Mouse (Mus musculus) ES-Bruce4 (cell line): ENCODE measurements around the gene Cd3d. TPM values are rescaled to one million over a fixed set of nuclear protein-coding genes. Genes with fewer than 3 reads are reported as not detected.

Experiments used
- H3K27ac ChIP-seq: 2 replicates; pipeline ENCODE4 v1.5.1; 2012; ENCODE audit warnings: low read length, inconsistent platforms; ENCODE audit not compliant: insufficient read depth
- H3K27me3 ChIP-seq: 2 replicates; pipeline ENCODE4 v1.6.1; 2012; ENCODE audit warnings: mild to moderate bottlenecking, low read length, inconsistent platforms; ENCODE audit not compliant: control insufficient read depth, poor library complexity, insufficient read depth, severe bottlenecking
- H3K36me3 ChIP-seq: 2 replicates; pipeline ENCODE4 v1.6.1; 2012; ENCODE audit warnings: inconsistent platforms, mild to moderate bottlenecking, low read length, moderate library complexity; ENCODE audit not compliant: control insufficient read depth, poor library complexity, insufficient read depth, severe bottlenecking
- H3K4me1 ChIP-seq: one replicate; pipeline ENCODE4 v1.8.1; 2011; ENCODE audit warnings: low read length; ENCODE audit not compliant: control insufficient read depth, insufficient read depth
- H3K4me3 ChIP-seq: 2 replicates; pipeline ENCODE4 v1.5.1; 2011; ENCODE audit warnings: low read depth, mild to moderate bottlenecking, low read length
- H3K9ac ChIP-seq: 2 replicates; pipeline ENCODE4 v1.6.1; 2012; ENCODE audit warnings: low read depth, mild to moderate bottlenecking, inconsistent platforms; ENCODE audit not compliant: poor library complexity, severe bottlenecking
- H3K9me3 ChIP-seq: replicated peaks from 2 replicates; pipeline ENCODE4 v1.6.1; 2012; ENCODE audit warnings: mild to moderate bottlenecking, low read length, inconsistent platforms; ENCODE audit not compliant: control insufficient read depth, poor library complexity, insufficient read depth, severe bottlenecking
- CTCF ChIP-seq: IDR thresholded peaks from one replicate; pipeline ENCODE4 v1.8.1; 2011; ENCODE audit warnings: low read depth, low read length
- EP300 ChIP-seq: IDR thresholded peaks from 2 replicates; pipeline ENCODE4 v1.6.1; 2011; ENCODE audit warnings: low read depth, low read length; ENCODE audit not compliant: insufficient read depth
- POLR2A ChIP-seq: IDR thresholded peaks from one replicate; pipeline ENCODE4 v1.8.1; 2011; ENCODE audit warnings: low read length; ENCODE audit not compliant: insufficient read depth
- polyA plus RNA-seq: library from polyadenylated mRNA; stranded (reverse); fragments of >200 nt; gene quantifications from 2 replicates; pipeline ENCODE4 v1.2.4, GENCODE M21; 2011; ENCODE audit warnings: low read depth; ENCODE audit not compliant: missing spikeins, insufficient read depth, insufficient read length

Cd3d gene
- polyA plus RNA-seq, 1 experiment: not detected

DNA sequence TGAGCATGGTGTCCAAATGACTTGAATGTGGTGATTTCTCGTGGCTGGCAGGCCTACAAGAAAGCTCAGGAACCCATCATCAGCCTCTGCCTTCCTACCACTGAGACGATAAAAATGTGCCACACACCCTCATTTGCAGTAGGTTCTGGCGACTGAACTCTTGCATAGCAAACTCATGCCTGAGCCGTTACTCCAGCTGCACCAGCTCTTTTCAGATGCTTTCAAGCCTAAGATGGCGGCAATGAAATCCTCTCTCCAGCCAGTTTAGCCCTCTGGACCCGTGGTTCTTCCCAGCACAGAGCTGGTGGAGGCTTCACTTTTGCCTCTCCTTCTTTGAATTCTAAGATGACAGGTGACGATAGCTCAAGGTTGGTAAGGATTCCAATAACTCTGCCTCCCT lies 1.8 kb upstream of the Cd3d start:
- Histone ChIP-seq H3K27ac (no peak overlapping the region), H3K4me1 (no peaks in the 10 kb centered on the region), H3K4me3 (no peak overlapping the region), H3K9ac (no peak overlapping the region), H3K36me3 (no peaks in the 10 kb centered on the region), H3K27me3 (no peaks in the 10 kb centered on the region), H3K9me3 (no peaks in the 10 kb centered on the region)
- TF ChIP-seq POLR2A: no peak
- no peak for TF ChIP-seq EP300
- no peak for TF ChIP-seq CTCF

DNA sequence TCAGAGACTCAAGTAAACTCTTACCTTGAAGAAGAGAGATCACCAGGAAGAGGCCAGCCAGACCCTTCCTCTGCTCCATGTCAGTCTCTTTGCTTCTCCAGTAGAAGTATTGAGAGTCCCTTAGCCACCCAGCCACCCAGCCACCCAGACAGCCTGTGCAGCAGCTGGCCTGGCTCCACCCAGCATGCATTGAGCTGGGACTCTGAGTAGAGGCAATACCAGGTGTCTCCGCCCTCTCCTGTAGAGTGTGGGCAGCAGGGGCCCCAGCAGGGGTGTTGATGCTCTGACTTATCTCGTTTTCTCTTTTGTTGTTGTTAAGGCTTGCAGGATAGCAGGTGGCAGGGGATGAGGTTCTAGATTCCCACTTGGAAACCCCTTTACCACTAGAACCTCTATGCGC lies 1.3 kb upstream of the Cd3d start, which contains the start of gene Cd3g:
Gene Cd3g, minus strand, starts transcription at position 190 of the 400 bp plus-strand sequence.
- no peak within 1 kb of the TSS for H3K27ac ChIP-seq
- no peaks in the 10 kb centered on the region for H3K36me3 ChIP-seq
- TF ChIP-seq CTCF (no peak), POLR2A (no peak), EP300 (no peak)
- H3K4me3 ChIP-seq: no peak within 1 kb of the TSS
- H3K27me3 ChIP-seq: no peaks in the 10 kb centered on the region
- H3K9me3 ChIP-seq: no peaks in the 10 kb centered on the region
- H3K9ac ChIP-seq: no peak within 1 kb of the TSS
- H3K4me1 ChIP-seq: no peaks in the 10 kb centered on the region

DNA sequence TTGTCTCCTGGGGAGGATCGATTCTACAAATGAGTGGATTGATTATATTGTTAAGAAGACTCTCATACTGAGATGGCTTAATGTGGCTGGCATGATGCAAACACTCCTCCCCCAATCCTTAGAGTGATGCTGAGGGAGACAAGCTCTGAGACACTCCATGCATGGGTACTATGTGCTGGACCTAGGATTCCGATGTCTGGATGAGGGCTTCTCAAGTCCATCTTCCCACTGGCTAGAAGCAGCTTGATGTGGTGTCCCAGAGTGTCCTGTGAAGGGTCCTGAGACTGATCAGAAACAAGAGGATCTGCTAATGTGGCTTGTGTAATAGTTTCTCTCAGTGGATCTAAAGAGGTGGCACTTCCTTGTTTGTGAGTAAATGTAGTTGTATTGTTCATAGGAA lies 482 bp upstream of the Cd3d start:
- no peaks in the 10 kb centered on the region for H3K4me1 ChIP-seq
- no peak for TF ChIP-seq CTCF
- no peak for TF ChIP-seq EP300
- no peak for TF ChIP-seq POLR2A
- no peak overlapping the region for H3K27ac ChIP-seq
- no peaks in the 10 kb centered on the region for H3K36me3 ChIP-seq
- H3K9me3 ChIP-seq: no peaks in the 10 kb centered on the region
- H3K27me3 ChIP-seq: no peaks in the 10 kb centered on the region
- H3K9ac ChIP-seq: no peak overlapping the region
- no peak overlapping the region for H3K4me3 ChIP-seq

DNA sequence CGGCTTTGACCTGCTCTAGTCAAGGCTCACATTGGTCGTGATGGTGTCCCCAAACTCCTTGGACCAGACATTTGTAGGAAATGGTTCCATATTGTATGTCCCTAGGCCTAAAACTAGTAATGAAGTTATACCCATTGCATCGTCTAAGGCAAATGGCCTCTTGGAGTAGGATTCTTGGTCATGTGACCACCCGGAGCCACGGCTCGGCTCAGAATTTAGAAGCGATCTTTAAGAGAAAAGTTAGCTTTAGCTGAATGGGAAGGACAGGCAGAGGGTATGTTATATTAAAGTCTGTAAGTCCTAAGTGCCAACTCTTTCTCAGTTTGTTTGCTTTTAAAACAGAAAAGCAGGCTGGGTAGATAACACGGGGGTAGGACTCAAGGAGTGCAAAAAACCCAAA lies 495 bp downstream of the Cd3d start:
- Histone ChIP-seq H3K9me3 (no peaks in the 10 kb centered on the region), H3K27ac (no peak overlapping the region), H3K4me1 (no peaks in the 10 kb centered on the region), H3K27me3 (no peaks in the 10 kb centered on the region), H3K36me3 (no peaks in the 10 kb centered on the region), H3K4me3 (no peak overlapping the region), H3K9ac (no peak overlapping the region)
- TF ChIP-seq CTCF (no peak), POLR2A (no peak), EP300 (no peak)

DNA sequence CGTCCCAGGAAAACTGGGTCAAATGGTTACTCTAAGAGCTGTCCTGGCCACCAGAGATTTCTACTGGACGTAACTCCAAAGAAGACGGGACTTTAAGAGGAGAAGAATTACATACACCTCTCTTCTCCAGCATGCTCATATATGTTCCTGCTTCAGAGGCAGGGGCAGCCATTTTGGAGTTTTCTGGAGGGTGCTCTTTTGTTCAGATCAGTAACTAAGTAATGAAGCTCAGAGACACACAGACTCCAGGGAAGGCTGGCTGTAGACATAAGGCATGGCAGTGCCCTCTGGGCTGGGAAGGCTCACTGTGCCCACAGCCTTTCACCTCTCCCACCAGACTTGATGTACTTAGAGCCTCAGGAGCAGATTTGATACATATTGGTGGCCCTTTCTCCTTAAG lies 945 bp downstream of the Cd3d start:
- H3K27ac ChIP-seq: no peak overlapping the region
- H3K9me3 ChIP-seq: no peaks in the 10 kb centered on the region
- H3K4me3 ChIP-seq: no peak overlapping the region
- no peak overlapping the region for H3K9ac ChIP-seq
- H3K27me3 ChIP-seq: no peaks in the 10 kb centered on the region
- no peaks in the 10 kb centered on the region for H3K36me3 ChIP-seq
- TF ChIP-seq CTCF: no peak
- TF ChIP-seq POLR2A: no peak
- no peak for TF ChIP-seq EP300
- no peaks in the 10 kb centered on the region for H3K4me1 ChIP-seq

DNA sequence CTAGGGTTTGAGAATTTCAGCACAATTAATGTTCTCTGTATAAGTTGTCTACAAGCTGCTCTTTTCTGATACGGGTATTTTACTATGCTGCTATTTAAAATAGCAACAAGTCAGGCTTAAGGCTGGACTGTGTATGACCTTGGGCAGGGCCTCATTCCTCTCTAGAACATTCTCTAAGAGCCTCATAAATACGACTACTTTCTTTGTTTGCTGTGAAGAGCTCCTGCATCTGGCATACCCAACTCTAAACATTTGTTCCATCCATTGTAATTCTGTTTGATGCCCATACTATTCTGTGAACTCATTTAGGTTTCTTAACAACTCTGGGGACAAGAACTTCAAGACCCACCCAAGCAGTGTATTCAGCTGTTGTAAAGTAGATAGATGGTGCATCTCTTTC lies 1.4 kb downstream of the Cd3d start:
- H3K4me1 ChIP-seq: no peaks in the 10 kb centered on the region
- no peaks in the 10 kb centered on the region for H3K9me3 ChIP-seq
- no peak overlapping the region for H3K4me3 ChIP-seq
- no peak for TF ChIP-seq CTCF
- TF ChIP-seq EP300: no peak
- TF ChIP-seq POLR2A: no peak
- no peak overlapping the region for H3K27ac ChIP-seq
- no peaks in the 10 kb centered on the region for H3K36me3 ChIP-seq
- no peak overlapping the region for H3K9ac ChIP-seq
- no peaks in the 10 kb centered on the region for H3K27me3 ChIP-seq
